ENCODE assay signal across 24 mouse cellular contexts in the genomic region with DNA sequence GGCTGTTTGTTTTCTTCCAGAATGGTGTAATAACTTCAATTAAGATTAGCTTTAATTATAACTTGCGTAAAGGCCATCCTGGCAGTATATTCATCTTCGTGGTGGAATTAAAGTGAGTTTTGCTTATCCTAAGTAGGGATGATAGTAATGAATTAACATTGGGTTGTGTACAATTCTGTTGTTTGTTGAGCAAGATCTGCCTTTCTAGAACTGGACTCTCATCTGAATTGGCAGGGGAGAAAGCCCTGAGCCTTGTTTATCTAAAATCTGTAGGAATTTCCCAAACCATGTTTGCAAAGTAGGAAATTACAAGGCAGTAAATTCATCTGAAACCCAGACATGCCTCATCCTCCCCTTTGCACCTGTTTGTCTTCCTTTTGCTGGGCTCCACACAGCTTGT.
"Had no signal": no experiment of that assay in that cellular context is flagged by ENCODE, and none has a peak within 500 bp of the region (broad histone marks: within the 10 kb centered on the region; RNA-seq: fewer than 3 reads in every experiment).

No protein-coding gene starts in this region.

- H3K9ac ChIP-seq: heart, embryonic 12.5 days; hindbrain, embryonic 12.5 days; hindbrain, embryonic 14.5 days; intestine, embryonic 15.5 days; limb, embryonic 12.5 days had no signal

- H3K27ac ChIP-seq: heart, embryonic 10.5 days; hindbrain, embryonic 10.5 days; hindbrain, embryonic 12.5 days; hindbrain, embryonic 14.5 days; intestine, embryonic 15.5 days; layer of hippocampus, adult 2 months; left cerebral cortex, adult 2 months; limb, embryonic 10.5 days; limb, embryonic 12.5 days had no signal

- H3K9me3 ChIP-seq: heart, embryonic 10.5 days; heart, embryonic 12.5 days; hindbrain, embryonic 10.5 days; hindbrain, embryonic 12.5 days; intestine, embryonic 15.5 days; limb, embryonic 10.5 days; limb, embryonic 12.5 days had no signal

- H3K4me2 ChIP-seq: heart, embryonic 12.5 days; hindbrain, embryonic 12.5 days; hindbrain, embryonic 14.5 days; intestine, embryonic 15.5 days; limb, embryonic 12.5 days; liver, embryonic 11.5 days had no signal

- H3K27me3 ChIP-seq: heart, embryonic 12.5 days; hindbrain, embryonic 12.5 days; intestine, embryonic 15.5 days; limb, embryonic 12.5 days had no signal

- DNase-seq: gastrocnemius, postnatal 10 days; gastrocnemius, postnatal 25 days; heart, adult 18-20 months; heart, postnatal 10 days; heart, postnatal 4 days; kidney, adult 11 months; kidney, adult 2 months; kidney, postnatal 10 days; kidney, postnatal 25 days; kidney, postnatal 4 days; liver had no signal

- H3K36me3 ChIP-seq: heart, embryonic 10.5 days; heart, embryonic 12.5 days; hindbrain, embryonic 10.5 days; hindbrain, embryonic 12.5 days; intestine, embryonic 15.5 days; limb, embryonic 10.5 days; limb, embryonic 12.5 days had no signal

- H3K4me3 ChIP-seq: heart, embryonic 10.5 days; heart, embryonic 12.5 days; hindbrain, embryonic 10.5 days; hindbrain, embryonic 12.5 days; intestine, embryonic 15.5 days; layer of hippocampus, adult 2 months; left cerebral cortex, adult 2 months; limb, embryonic 10.5 days; limb, embryonic 12.5 days had no signal

- ATAC-seq: hindbrain, embryonic 16.5 days; inflammation-experienced regulatory T-cells, adult 6 months; intestine, embryonic 15.5 days had no signal

- H3K4me1 ChIP-seq: heart, embryonic 10.5 days; heart, embryonic 12.5 days; intestine, embryonic 15.5 days had no signal
